Mouse (Mus musculus): ENCODE results near the gene Tubgcp4. TPM values are rescaled to one million over a fixed set of nuclear protein-coding genes. Genes with fewer than 3 reads are reported as not detected.
"Not testable (repeated sequence)": the region's sequence is repeated elsewhere in the genome, so short reads cannot be mapped to it uniquely, and the experiment has no call there.

Gene Tubgcp4
- polyA plus RNA-seq (2015; fragmentation: Nextera tagmentation; extraction: Ambion mirVana): 49.6 and 57.0 TPM in 2 replicates

DNA sequence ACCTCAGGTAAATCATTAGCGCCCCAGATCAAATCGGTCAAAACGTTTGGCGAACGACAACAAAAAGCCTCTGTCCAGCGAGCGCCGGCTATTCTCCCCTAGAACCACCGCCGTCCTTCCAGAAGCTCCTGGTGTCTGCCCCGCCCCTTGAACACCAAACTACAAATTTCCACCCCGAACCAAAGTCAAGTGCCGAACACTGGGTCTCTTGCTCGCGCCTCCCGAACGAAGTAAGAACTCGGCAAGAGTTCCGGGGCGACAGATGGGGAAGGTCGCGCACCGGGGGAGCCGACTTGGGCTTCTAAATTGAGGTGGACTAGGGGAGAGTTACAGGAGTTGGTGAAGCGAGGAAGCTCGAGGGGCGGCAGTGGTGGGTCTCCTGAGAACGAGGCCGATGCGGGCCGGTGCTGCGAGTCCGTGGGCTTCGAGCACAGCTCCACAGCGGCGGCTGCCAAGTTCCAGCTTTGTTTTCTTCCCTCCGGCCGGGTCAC, at the start of gene Tubgcp4:
Gene Tubgcp4, plus strand, starts transcription at position 174 of the 491 bp plus-strand sequence.
- H3K9ac ChIP-seq: peak within 1 kb of the TSS; percentile 91
- peaks cover 37% of the 10 kb centered on the region for H3K36me3 ChIP-seq
- H3K27me3 ChIP-seq: no peaks in the 10 kb centered on the region
- H3K9me3 ChIP-seq: no peaks in the 10 kb centered on the region
- peaks cover 43% of the 10 kb centered on the region for H3K4me1 ChIP-seq (replicated peaks)
- under 1% methylated on average over 38 of the region's 38 CpGs for WGBS
- peak within 1 kb of the TSS; percentile 89 for H3K4me3 ChIP-seq
- ATAC-seq (ENCODE audit: low read depth): peak; percentile 62
- peak within 1 kb of the TSS; percentile 92 for H3K4me2 ChIP-seq
- peak within 1 kb of the TSS; percentile 89 for H3K27ac ChIP-seq (replicated peaks)

GRCm38 (mm10) chr2:121126302-121126701, 44.2 kb upstream of the Tubgcp4 start:
- WGBS: 93% methylated on average over 5 of the region's 5 CpGs
- H3K27me3 ChIP-seq; H3K4me3 ChIP-seq; H3K27ac ChIP-seq (replicated peaks); H3K36me3 ChIP-seq; H3K4me1 ChIP-seq (replicated peaks); H3K9ac ChIP-seq; H3K4me2 ChIP-seq; H3K9me3 ChIP-seq; ATAC-seq (ENCODE audit: low read depth): not testable (repeated sequence)

GRCm38 (mm10) chr2:121127536-121127935, 42.9 kb upstream of the Tubgcp4 start:
- no peaks in the 10 kb centered on the region for H3K36me3 ChIP-seq
- no peak overlapping the region for H3K4me3 ChIP-seq
- no peak overlapping the region for H3K4me2 ChIP-seq
- no peaks in the 10 kb centered on the region for H3K9me3 ChIP-seq
- no peaks in the 10 kb centered on the region for H3K4me1 ChIP-seq (replicated peaks)
- no peak overlapping the region for H3K27ac ChIP-seq (replicated peaks)
- ATAC-seq (ENCODE audit: low read depth): no peak
- H3K9ac ChIP-seq: no peak overlapping the region
- WGBS: 91% methylated on average over 1 of the region's 1 CpGs
- no peaks in the 10 kb centered on the region for H3K27me3 ChIP-seq

GRCm38 (mm10) chr2:121128865-121129620, 41.4 kb upstream of the Tubgcp4 start:
- Histone ChIP-seq H3K4me3 (no peak overlapping the region), H3K9ac (no peak overlapping the region), H3K36me3 (no peaks in the 10 kb centered on the region), H3K27me3 (peaks cover 2% of the 10 kb centered on the region; the same call in 1 of the 2 replicates), H3K27ac (replicated peaks) (no peak overlapping the region), H3K9me3 (no peaks in the 10 kb centered on the region), H3K4me1 (replicated peaks) (no peaks in the 10 kb centered on the region), H3K4me2 (no peak overlapping the region)
- ATAC-seq (ENCODE audit: low read depth): no peak
- 77% methylated on average over 9 of the region's 9 CpGs for WGBS

GRCm38 (mm10) chr2:121132822-121133221, 37.6 kb upstream of the Tubgcp4 start:
- peaks cover 12% of the 10 kb centered on the region for H3K36me3 ChIP-seq

DNA sequence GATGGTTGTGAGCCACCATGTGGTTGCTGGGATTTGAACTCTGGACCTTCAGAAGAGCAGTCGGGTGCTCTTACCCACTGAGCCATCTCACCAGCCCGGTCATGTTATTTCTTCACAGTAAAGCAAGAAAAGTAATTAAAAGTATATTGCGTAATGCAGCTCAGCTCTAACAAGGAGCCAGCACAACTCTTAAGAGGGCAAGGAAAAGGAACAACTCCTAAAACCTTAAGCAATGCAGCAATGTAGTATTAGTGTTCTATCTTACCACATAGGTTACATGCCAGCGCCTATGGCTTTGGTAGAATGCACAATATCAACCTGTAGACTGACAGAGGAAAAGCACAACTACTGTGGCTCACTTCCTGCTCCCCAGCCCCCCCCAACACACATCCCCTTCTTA, 33.1 kb upstream of the Tubgcp4 start:
- peaks cover 2% of the 10 kb centered on the region; the same call in 1 of the 2 replicates for H3K27me3 ChIP-seq
- WGBS: 97% methylated on average over 4 of the region's 4 CpGs
- no peak overlapping the region for H3K9ac ChIP-seq
- H3K27ac ChIP-seq (replicated peaks): no peak overlapping the region
- no peak overlapping the region for H3K4me3 ChIP-seq
- ATAC-seq (ENCODE audit: low read depth): no peak
- H3K4me2 ChIP-seq: no peak overlapping the region
- H3K4me1 ChIP-seq (replicated peaks): peaks cover 39% of the 10 kb centered on the region
- H3K9me3 ChIP-seq: no peaks in the 10 kb centered on the region
- H3K36me3 ChIP-seq: peaks cover 22% of the 10 kb centered on the region

More at GRCm38 (mm10) chr2:121132822-121133221, 37.6 kb upstream of the Tubgcp4 start:
- Histone ChIP-seq H3K4me2 (no peak overlapping the region), H3K4me3 (no peak overlapping the region), H3K9me3 (no peaks in the 10 kb centered on the region), H3K27ac (replicated peaks) (no peak overlapping the region), H3K4me1 (replicated peaks) (peaks cover 8% of the 10 kb centered on the region), H3K9ac (no peak overlapping the region), H3K27me3 (peaks cover 2% of the 10 kb centered on the region; the same call in 1 of the 2 replicates)
- 72% methylated on average over 1 of the region's 1 CpGs for WGBS
- ATAC-seq (ENCODE audit: low read depth): no peak

DNA sequence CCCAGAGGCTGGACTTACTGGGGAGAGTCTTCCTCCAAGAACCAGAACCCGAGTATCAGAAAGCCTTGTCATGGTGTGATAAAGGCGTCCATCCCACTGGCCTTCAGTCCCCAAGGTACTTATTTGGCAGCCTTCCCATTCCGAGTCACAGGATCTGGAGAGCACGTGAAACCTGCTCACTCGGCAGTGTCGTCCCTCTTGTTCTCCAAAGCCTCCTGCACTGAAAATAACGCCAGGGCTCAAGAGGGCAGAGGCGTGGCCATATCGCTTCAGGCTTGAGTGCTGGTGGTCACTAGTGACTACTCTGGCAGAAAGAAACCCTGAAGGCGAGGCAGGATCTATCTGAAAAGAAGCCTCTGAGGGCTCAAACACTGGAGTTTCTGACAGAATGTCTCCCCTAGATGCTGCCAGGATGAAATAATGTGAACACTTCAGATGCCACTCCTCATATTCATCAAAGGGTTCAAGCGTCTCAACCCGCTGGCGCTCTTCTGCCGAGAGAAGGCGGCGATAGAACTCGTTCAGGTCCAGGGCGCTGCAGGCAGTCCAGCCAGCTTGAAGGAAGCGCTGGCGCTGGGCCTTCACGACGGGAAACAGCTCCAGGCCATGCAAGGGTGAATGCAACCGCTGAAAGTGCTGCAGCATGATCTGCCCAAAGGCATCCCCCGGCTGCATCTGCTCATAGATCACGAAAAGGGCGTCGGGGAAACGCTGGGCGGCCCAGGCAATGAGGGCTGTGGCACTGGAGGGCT, 31.0 kb upstream of the Tubgcp4 start:
- peaks cover 39% of the 10 kb centered on the region for H3K4me1 ChIP-seq (replicated peaks)
- 41% methylated on average over 29 of the region's 29 CpGs for WGBS
- peak overlapping the region; percentile 67 for H3K4me3 ChIP-seq
- peak; percentile 53; the same call in 1 of the 2 replicates for ATAC-seq (ENCODE audit: low read depth)
- peak overlapping the region; percentile 98 for H3K27ac ChIP-seq (replicated peaks)
- H3K9me3 ChIP-seq: no peaks in the 10 kb centered on the region
- H3K27me3 ChIP-seq: no peaks in the 10 kb centered on the region
- H3K9ac ChIP-seq: peak overlapping the region; percentile 92
- H3K36me3 ChIP-seq: peaks cover 35% of the 10 kb centered on the region
- peak overlapping the region; percentile 81 for H3K4me2 ChIP-seq

GRCm38 (mm10) chr2:121140018-121140882, 30.2 kb upstream of the Tubgcp4 start, which contains the start of the genes Adal and Lcmt2:
Adal (plus strand) TSS chr2:121140428.
Lcmt2 (minus strand) TSS chr2:121140653.
- Histone ChIP-seq H3K36me3 (peaks cover 37% of the 10 kb centered on the region), H3K4me2 (peak within 1 kb of the TSS; percentile 81), H3K27me3 (no peaks in the 10 kb centered on the region), H3K4me3 (peak within 1 kb of the TSS; percentile 67), H3K4me1 (replicated peaks) (peaks cover 39% of the 10 kb centered on the region), H3K9me3 (no peaks in the 10 kb centered on the region), H3K27ac (replicated peaks) (peak within 1 kb of the TSS; percentile 98), H3K9ac (peak within 1 kb of the TSS; percentile 92)
- peak; percentile 96 for ATAC-seq (ENCODE audit: low read depth)
- under 1% methylated on average over 87 of the region's 87 CpGs for WGBS

DNA sequence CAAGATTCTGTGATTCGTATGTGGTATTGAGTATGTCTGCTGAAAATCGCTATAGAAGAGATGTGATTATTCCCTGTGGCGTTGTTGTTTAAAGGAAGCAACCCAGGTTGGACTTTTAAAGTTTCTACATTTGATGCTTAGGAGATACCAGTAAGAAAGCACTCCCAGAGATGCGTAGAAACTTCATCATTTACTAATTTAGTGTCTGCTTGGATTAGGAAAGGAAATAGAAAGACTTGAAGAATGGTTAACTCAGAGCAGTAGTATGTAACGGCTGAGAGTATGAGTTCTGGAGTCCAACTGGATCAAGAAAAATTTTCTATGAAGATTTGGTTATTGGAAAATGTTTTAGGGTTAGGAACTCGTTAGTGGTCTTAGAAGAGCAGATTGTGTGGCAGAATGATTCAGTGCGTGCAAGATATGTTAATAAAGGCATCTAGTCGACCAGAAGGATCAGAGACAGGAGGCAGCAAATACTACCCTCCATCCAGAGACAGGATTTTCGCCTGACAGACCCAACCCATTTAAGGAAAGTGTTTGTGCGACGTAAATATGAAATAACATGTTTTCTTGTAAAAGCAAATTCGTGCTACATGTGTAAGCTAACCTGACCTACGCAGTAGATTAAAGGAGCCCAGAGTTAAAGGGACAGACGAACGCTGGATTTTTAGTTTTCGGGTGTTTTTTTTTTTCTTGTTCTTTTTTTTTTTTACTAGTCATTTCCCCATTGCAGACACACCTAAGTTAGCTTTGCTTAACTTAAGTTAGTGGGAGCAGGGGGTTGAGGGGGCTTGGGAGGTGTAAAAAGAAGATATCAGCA, 29.0 kb upstream of the Tubgcp4 start:
- H3K4me2 ChIP-seq: peak overlapping the region; percentile 81
- H3K27ac ChIP-seq (replicated peaks): peak overlapping the region; percentile 98
- no peaks in the 10 kb centered on the region for H3K9me3 ChIP-seq
- peak overlapping the region; percentile 67 for H3K4me3 ChIP-seq
- peaks cover 40% of the 10 kb centered on the region for H3K36me3 ChIP-seq
- H3K4me1 ChIP-seq (replicated peaks): peaks cover 39% of the 10 kb centered on the region
- 77% methylated on average over 16 of the region's 16 CpGs for WGBS
- no peaks in the 10 kb centered on the region for H3K27me3 ChIP-seq
- no peak for ATAC-seq (ENCODE audit: low read depth)
- peak overlapping the region; percentile 92 for H3K9ac ChIP-seq

GRCm38 (mm10) chr2:121142415-121142814, 28.0 kb upstream of the Tubgcp4 start:
- no peaks in the 10 kb centered on the region for H3K9me3 ChIP-seq
- no peak overlapping the region for H3K27ac ChIP-seq (replicated peaks)
- WGBS: 41% methylated on average over 2 of the region's 2 CpGs
- H3K9ac ChIP-seq: no peak overlapping the region
- H3K4me1 ChIP-seq (replicated peaks): peaks cover 35% of the 10 kb centered on the region
- no peak overlapping the region for H3K4me2 ChIP-seq
- H3K4me3 ChIP-seq: no peak overlapping the region
- no peak for ATAC-seq (ENCODE audit: low read depth)
- H3K27me3 ChIP-seq: no peaks in the 10 kb centered on the region
- peaks cover 46% of the 10 kb centered on the region for H3K36me3 ChIP-seq

- Histone ChIP-seq H3K36me3 (peaks cover 72% of the 10 kb centered on the region), H3K4me3 (no peak overlapping the region), H3K9me3 (no peaks in the 10 kb centered on the region), H3K9ac (no peak overlapping the region), H3K4me2 (no peak overlapping the region), H3K27me3 (no peaks in the 10 kb centered on the region), H3K27ac (replicated peaks) (no peak overlapping the region), H3K4me1 (replicated peaks) (no peaks in the 10 kb centered on the region)
- WGBS: 90% methylated on average over 5 of the region's 5 CpGs
- no peak for ATAC-seq (ENCODE audit: low read depth)
Measured at GRCm38 (mm10) chr2:121149679-121150078, 20.8 kb upstream of the Tubgcp4 start.
